Mouse (Mus musculus) liver, embryonic 14.5 days (tissue): ENCODE results near the gene Mamdc4. TPM values are rescaled to one million over a fixed set of nuclear protein-coding genes. Genes with fewer than 3 reads are reported as not detected.

Experiments used
- ATAC-seq: fragments of 200-750 bp; cut with Nextera tagmentation; 2 replicates; pipeline ENCODE4 v1.8.0; 2017; ENCODE audit warnings: moderate number of reproducible peaks, mild to moderate bottlenecking, moderate library complexity; ENCODE audit not compliant: insufficient read depth
- DNase-seq, 3 experiments: peaks; one replicate each; pipeline ENCODE4 v3.0.0-alpha.2; 2012 to 2013; ENCODE audit warnings: low read depth in 3 of 3, low spot score in 3 of 3
- H3K27ac ChIP-seq: fragments of 300-500 bp; sonication (generic); 2 replicates; pipeline ENCODE4 v1.5.1; 2014; ENCODE audit warnings: moderate library complexity, mild to moderate bottlenecking, control low read depth, inconsistent platforms
- H3K27me3 ChIP-seq: fragments of 300-500 bp; sonication (generic); 2 replicates; pipeline ENCODE4 v1.6.1; 2014; ENCODE audit warnings: mild to moderate bottlenecking, low read length, moderate library complexity; ENCODE audit not compliant: control insufficient read depth, insufficient read depth
- H3K36me3 ChIP-seq: fragments of 300-500 bp; sonication (generic); replicated peaks from 2 replicates; pipeline ENCODE4 v1.6.1; 2014; ENCODE audit warnings: low read depth; ENCODE audit not compliant: control insufficient read depth, insufficient read depth
- H3K4me1 ChIP-seq, 2 experiments: fragments of 200-500 bp in 1 of 2; fragments of 300-500 bp in 1 of 2; sonication (generic) in 1 of 2; replicated peaks; 2 replicates each; pipeline ENCODE4 v1.6.1; 2012 to 2014; ENCODE audit warnings: antibody characterized with exemption in 1 of 2, inconsistent platforms in 1 of 2, low read length in 1 of 2; ENCODE audit not compliant: control insufficient read depth in 2 of 2, insufficient read depth in 2 of 2
- H3K4me2 ChIP-seq: fragments of 300-500 bp; sonication (generic); 2 replicates; pipeline ENCODE4 v1.6.1; 2014; ENCODE audit warnings: low read depth, mild to moderate bottlenecking, control low read depth, moderate library complexity
- H3K4me3 ChIP-seq, 2 experiments: fragments of 200-500 bp in 1 of 2; fragments of 300-500 bp in 1 of 2; sonication (generic) in 1 of 2; 2 replicates each; pipeline ENCODE4 v1.5.1; 2012 to 2014; ENCODE audit warnings: low read depth in 2 of 2, low read length in 2 of 2, mild to moderate bottlenecking in 2 of 2, control low read depth in 1 of 2, inconsistent platforms in 1 of 2, moderate library complexity in 1 of 2; ENCODE audit not compliant: insufficient read depth in 1 of 2
- H3K9ac ChIP-seq: fragments of 300-500 bp; sonication (generic); replicated peaks from 2 replicates; pipeline ENCODE4 v1.6.1; 2014; ENCODE audit warnings: mild to moderate bottlenecking, control low read depth, moderate library complexity
- H3K9me3 ChIP-seq: fragments of 300-500 bp; sonication (generic); 2 replicates; pipeline ENCODE4 v1.6.1; 2016; ENCODE audit warnings: low read length, mixed read lengths; ENCODE audit not compliant: control insufficient read depth
- CTCF ChIP-seq: IDR thresholded peaks from 2 replicates; pipeline ENCODE4 v1.5.1; 2016; ENCODE audit warnings: antibody characterized with exemption, low read depth, control low read depth
- EP300 ChIP-seq: IDR thresholded peaks from 2 replicates; pipeline ENCODE4 v1.6.1; 2016; ENCODE audit warnings: antibody characterized with exemption, low read depth
- WGBS: fragments of 180-500 bp; shearing (Covaris S2); extraction: QIAGEN DNeasy Blood & Tissue Kit; methylation state at CpG from one replicate; pipeline ENCODE4 v1.1.7; 2014; ENCODE audit not compliant: insufficient replicate concordance; 5-methylcytosine and 5-hydroxymethylcytosine counted together
- polyA plus RNA-seq, 2 experiments: library from polyadenylated mRNA; depleted of rRNA in 1 of 2; stranded (reverse) in 1 of 2; unstranded in 1 of 2; fragments of >200 nt; fragmentation: Nextera tagmentation in 1 of 2; extraction: Ambion mirVana in 1 of 2; gene quantifications; 2 replicates each; pipeline versions ENCODE4 v1.2.1 to v1.2.3; 2012 to 2014

The Mamdc4 gene
- polyA plus RNA-seq, 2 experiments: 0.25 to 9.7 TPM

DNA sequence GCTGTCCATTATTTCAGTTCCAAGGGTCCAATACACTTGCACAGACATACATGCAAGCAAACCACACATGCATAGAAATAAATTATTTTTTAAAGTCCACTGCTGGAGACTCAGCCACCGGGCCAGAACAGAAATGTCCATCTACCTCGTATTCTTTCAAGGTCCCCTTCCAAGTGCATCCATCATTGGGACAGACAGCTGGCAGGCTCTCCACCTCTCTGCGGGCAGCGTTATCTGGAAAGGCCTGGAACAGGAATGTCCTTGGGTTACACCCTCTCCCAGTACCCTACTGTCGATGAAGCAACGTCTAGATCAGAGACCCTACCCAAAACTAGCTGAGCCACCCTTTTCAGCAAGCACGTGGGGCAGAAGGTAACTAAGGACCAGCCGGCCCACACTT lies 38.1 kb downstream of the Mamdc4 start:
- Histone ChIP-seq H3K4me1 (0 out of 4 replicates have a peak, but pooled peaks cover 0 to 2% of the 10 kb centered on the region in 2 experiments), H3K9me3 (no peaks in the 10 kb centered on the region), H3K36me3 (peaks cover 14% of the 10 kb centered on the region), H3K9ac (no peak overlapping the region), H3K27me3 (no peaks in the 10 kb centered on the region), H3K4me2 (no peak overlapping the region), H3K27ac (no peak overlapping the region), H3K4me3 (no peak overlapping the region)
- WGBS: 88% methylated on average over 8 of the region's 8 CpGs
- no peak for TF ChIP-seq EP300
- no peak for TF ChIP-seq CTCF
- ATAC-seq (no peak), DNase-seq (no peak)

- Histone ChIP-seq H3K36me3 (peaks cover 23% of the 10 kb centered on the region), H3K9ac (no peak overlapping the region), H3K4me2 (no peak overlapping the region), H3K27me3 (no peaks in the 10 kb centered on the region), H3K4me3 (no peak overlapping the region), H3K4me1 (0 out of 4 replicates have a peak, but pooled peaks cover 0 to 2% of the 10 kb centered on the region in 2 experiments), H3K27ac (no peak overlapping the region), H3K9me3 (no peaks in the 10 kb centered on the region)
- WGBS: 91% methylated on average over 2 of the region's 2 CpGs
- TF ChIP-seq EP300: no peak
- TF ChIP-seq CTCF: no peak
- DNase-seq (no peak), ATAC-seq (no peak)
These were observed 39.8 kb downstream of the Mamdc4 start for GRCm38 (mm10) chr2:25534866-25535182.

- no peaks in the 10 kb centered on the region for H3K9me3 ChIP-seq
- no peak for ATAC-seq
- 61% methylated on average over 3 of the region's 3 CpGs for WGBS
- no peak for TF ChIP-seq EP300
- no peak for TF ChIP-seq CTCF
- no peak overlapping the region for H3K9ac ChIP-seq
- H3K27ac ChIP-seq: no peak overlapping the region
- DNase-seq: peak in 1 of 3 experiments; percentile 48
- H3K36me3 ChIP-seq: peaks cover 24% of the 10 kb centered on the region
- no peak overlapping the region for H3K4me2 ChIP-seq
- 0 out of 4 replicates have a peak, but pooled peaks cover 0 to 2% of the 10 kb centered on the region in 2 experiments for H3K4me1 ChIP-seq
- H3K27me3 ChIP-seq: no peaks in the 10 kb centered on the region
- H3K4me3 ChIP-seq: no peak overlapping the region
These were observed 40.3 kb downstream of the Mamdc4 start for GRCm38 (mm10) chr2:25534178-25534865.

DNA sequence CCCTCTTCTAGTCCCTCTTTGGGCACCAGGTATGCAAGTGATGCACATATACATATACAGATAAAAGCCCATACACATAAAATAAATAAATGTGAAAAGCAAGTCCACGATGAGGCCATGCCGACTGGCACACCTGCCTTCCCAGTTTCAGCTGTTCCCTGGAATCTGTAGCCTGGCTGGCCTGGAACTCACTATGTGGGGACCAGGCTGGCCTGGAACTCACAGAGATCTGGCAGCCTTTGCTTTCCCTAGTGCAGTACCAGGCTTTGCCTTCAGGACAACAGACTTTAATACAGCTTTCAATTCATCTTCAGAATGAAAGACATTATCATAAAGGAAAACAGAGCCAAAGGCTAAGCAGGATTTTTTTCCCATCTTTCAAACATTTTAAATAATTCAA lies 40.9 kb downstream of the Mamdc4 start:
- TF ChIP-seq EP300: no peak
- TF ChIP-seq CTCF: no peak
- no peak for DNase-seq
- Histone ChIP-seq H3K27ac (no peak overlapping the region), H3K9me3 (no peaks in the 10 kb centered on the region), H3K36me3 (peaks cover 30% of the 10 kb centered on the region), H3K4me1 (0 out of 4 replicates have a peak, but pooled peaks cover 0 to 2% of the 10 kb centered on the region in 2 experiments), H3K27me3 (no peaks in the 10 kb centered on the region), H3K4me2 (no peak overlapping the region), H3K4me3 (no peak overlapping the region), H3K9ac (no peak overlapping the region)
- WGBS: 93% methylated on average over 2 of the region's 2 CpGs
- ATAC-seq: no peak

GRCm38 (mm10) chr2:25526510-25527302 lies 47.9 kb downstream of the Mamdc4 start:
- no peak overlapping the region for H3K27ac ChIP-seq
- peaks cover 68% of the 10 kb centered on the region for H3K36me3 ChIP-seq
- WGBS: 73% methylated on average over 9 of the region's 9 CpGs
- DNase-seq (no peak), ATAC-seq (no peak)
- H3K4me2 ChIP-seq: no peak overlapping the region
- no peak overlapping the region for H3K4me3 ChIP-seq
- no peaks in the 10 kb centered on the region for H3K9me3 ChIP-seq
- no peak overlapping the region for H3K9ac ChIP-seq
- no peaks in the 10 kb centered on the region for H3K27me3 ChIP-seq
- no peaks in the 10 kb centered on the region for H3K4me1 ChIP-seq
- TF ChIP-seq EP300 (no peak), CTCF (no peak)

Other genes with a start within 250 kb of the Mamdc4 start
Only the 30 nearest of the 34 such genes appear.
- gene Uap1l1, start 209.2 kb downstream of the Mamdc4 start, polyA plus RNA-seq (2012; rRNA removed): 2.9 and 3.8 TPM in 2 replicates
- 9.3 and 14.1 TPM in 2 replicates for gene Uap1l1, start 209.2 kb downstream of the Mamdc4 start, polyA plus RNA-seq (2014; fragmentation: Nextera tagmentation; extraction: Ambion mirVana)
- 20.1 and 21.5 TPM in 2 replicates for gene Sapcd2, start 202.5 kb downstream of the Mamdc4 start, polyA plus RNA-seq (2012; rRNA removed)
- gene Sapcd2, start 202.5 kb downstream of the Mamdc4 start, polyA plus RNA-seq (2014; fragmentation: Nextera tagmentation; extraction: Ambion mirVana): 17.9 and 20.5 TPM in 2 replicates
- 0.18 and 0.30 TPM in 2 replicates for gene Entpd2, start 179.0 kb downstream of the Mamdc4 start, polyA plus RNA-seq (2012; rRNA removed)
- gene Entpd2, start 179.0 kb downstream of the Mamdc4 start, polyA plus RNA-seq (2014; fragmentation: Nextera tagmentation; extraction: Ambion mirVana): 0.23 TPM in 1 of 2 replicates, not detected in the other
- gene Npdc1, start 175.5 kb downstream of the Mamdc4 start, polyA plus RNA-seq (2012; rRNA removed): 3.4 and 3.9 TPM in 2 replicates
- 2.4 and 2.7 TPM in 2 replicates for gene Npdc1, start 175.5 kb downstream of the Mamdc4 start, polyA plus RNA-seq (2014; fragmentation: Nextera tagmentation; extraction: Ambion mirVana)
- gene Fut7, start 151.6 kb downstream of the Mamdc4 start, polyA plus RNA-seq (2012; rRNA removed): 0.55 and 0.58 TPM in 2 replicates
- 0.34 and 0.90 TPM in 2 replicates for gene Fut7, start 151.6 kb downstream of the Mamdc4 start, polyA plus RNA-seq (2014; fragmentation: Nextera tagmentation; extraction: Ambion mirVana)
- 2.4 and 2.5 TPM in 2 replicates for gene Abca2, start 146.1 kb downstream of the Mamdc4 start, polyA plus RNA-seq (2012; rRNA removed)
- 0.91 and 1.1 TPM in 2 replicates for gene Abca2, start 146.1 kb downstream of the Mamdc4 start, polyA plus RNA-seq (2014; fragmentation: Nextera tagmentation; extraction: Ambion mirVana)
- 0.08 and 0.32 TPM in 2 replicates for gene Clic3, start 118.0 kb downstream of the Mamdc4 start, polyA plus RNA-seq (2012; rRNA removed)
- gene Clic3, start 118.0 kb downstream of the Mamdc4 start, polyA plus RNA-seq (2014; fragmentation: Nextera tagmentation; extraction: Ambion mirVana): 0.18 and 0.27 TPM in 2 replicates
- 7.9 and 9.2 TPM in 2 replicates for gene Paxx, start 113.8 kb downstream of the Mamdc4 start, polyA plus RNA-seq (2012; rRNA removed)
- gene Paxx, start 113.8 kb downstream of the Mamdc4 start, polyA plus RNA-seq (2014; fragmentation: Nextera tagmentation; extraction: Ambion mirVana): 6.3 and 7.3 TPM in 2 replicates
- gene Ptgds, start 104.8 kb downstream of the Mamdc4 start, polyA plus RNA-seq (2012; rRNA removed): 0.47 and 0.96 TPM in 2 replicates
- gene Ptgds, start 104.8 kb downstream of the Mamdc4 start, polyA plus RNA-seq (2014; fragmentation: Nextera tagmentation; extraction: Ambion mirVana): 0.17 TPM in 1 of 2 replicates, not detected in the other
- not detected in 2 replicates for gene Lcn12, start 80.9 kb downstream of the Mamdc4 start, polyA plus RNA-seq (2012; rRNA removed)
- gene Lcn12, start 80.9 kb downstream of the Mamdc4 start, polyA plus RNA-seq (2014; fragmentation: Nextera tagmentation; extraction: Ambion mirVana): not detected in 2 replicates
- 6.2 and 8.1 TPM in 2 replicates for gene Fbxw5, start 74.1 kb downstream of the Mamdc4 start, polyA plus RNA-seq (2012; rRNA removed)
- 18.3 and 20.4 TPM in 2 replicates for gene Fbxw5, start 74.1 kb downstream of the Mamdc4 start, polyA plus RNA-seq (2014; fragmentation: Nextera tagmentation; extraction: Ambion mirVana)
- 26.7 and 31.2 TPM in 2 replicates for gene C8g, start 73.1 kb downstream of the Mamdc4 start, polyA plus RNA-seq (2012; rRNA removed)
- gene C8g, start 73.1 kb downstream of the Mamdc4 start, polyA plus RNA-seq (2014; fragmentation: Nextera tagmentation; extraction: Ambion mirVana): 53.1 and 57.9 TPM in 2 replicates
- 5.2 and 5.9 TPM in 2 replicates for gene Traf2, start 27.9 kb downstream of the Mamdc4 start, polyA plus RNA-seq (2012; rRNA removed)
- 12.3 and 14.4 TPM in 2 replicates for gene Traf2, start 27.9 kb downstream of the Mamdc4 start, polyA plus RNA-seq (2014; fragmentation: Nextera tagmentation; extraction: Ambion mirVana)
- gene Edf1, start 17.0 kb downstream of the Mamdc4 start, polyA plus RNA-seq (2012; rRNA removed): 86.5 and 104 TPM in 2 replicates
- gene Edf1, start 17.0 kb downstream of the Mamdc4 start, polyA plus RNA-seq (2014; fragmentation: Nextera tagmentation; extraction: Ambion mirVana): 192 and 203 TPM in 2 replicates
- gene Phpt1, start 379 bp upstream of the Mamdc4 start, polyA plus RNA-seq (2012; rRNA removed): 29.5 and 31.4 TPM in 2 replicates
- 44.9 and 46.5 TPM in 2 replicates for gene Phpt1, start 379 bp upstream of the Mamdc4 start, polyA plus RNA-seq (2014; fragmentation: Nextera tagmentation; extraction: Ambion mirVana)
- gene Ajm1, start 6.9 kb upstream of the Mamdc4 start, polyA plus RNA-seq (2012; rRNA removed): 0.07 and 0.11 TPM in 2 replicates
- gene Ajm1, start 6.9 kb upstream of the Mamdc4 start, polyA plus RNA-seq (2014; fragmentation: Nextera tagmentation; extraction: Ambion mirVana): not detected in 2 replicates
- 19.0 and 21.5 TPM in 2 replicates for gene Rabl6, start 33.7 kb upstream of the Mamdc4 start, polyA plus RNA-seq (2012; rRNA removed)
- gene Rabl6, start 33.7 kb upstream of the Mamdc4 start, polyA plus RNA-seq (2014; fragmentation: Nextera tagmentation; extraction: Ambion mirVana): 18.6 and 19.7 TPM in 2 replicates
- not detected in 2 replicates for gene Ccdc183, start 42.8 kb upstream of the Mamdc4 start, polyA plus RNA-seq (2012; rRNA removed)
- gene Ccdc183, start 42.8 kb upstream of the Mamdc4 start, polyA plus RNA-seq (2014; fragmentation: Nextera tagmentation; extraction: Ambion mirVana): 0.08 TPM in 1 of 2 replicates, not detected in the other
- gene Tmem141, start 47.2 kb upstream of the Mamdc4 start, polyA plus RNA-seq (2012; rRNA removed): 5.9 and 9.8 TPM in 2 replicates
- gene Tmem141, start 47.2 kb upstream of the Mamdc4 start, polyA plus RNA-seq (2014; fragmentation: Nextera tagmentation; extraction: Ambion mirVana): 9.3 and 9.4 TPM in 2 replicates
- 23.4 and 27.6 TPM in 2 replicates for gene Fcna, start 53.2 kb upstream of the Mamdc4 start, polyA plus RNA-seq (2012; rRNA removed)
- gene Fcna, start 53.2 kb upstream of the Mamdc4 start, polyA plus RNA-seq (2014; fragmentation: Nextera tagmentation; extraction: Ambion mirVana): 41.5 and 47.1 TPM in 2 replicates
- not detected in 2 replicates for gene Lcn8, start 78.3 kb upstream of the Mamdc4 start, polyA plus RNA-seq (2012; rRNA removed)
- not detected in 2 replicates for gene Lcn8, start 78.3 kb upstream of the Mamdc4 start, polyA plus RNA-seq (2014; fragmentation: Nextera tagmentation; extraction: Ambion mirVana)
- not detected in 2 replicates for gene Lcn5, start 83.1 kb upstream of the Mamdc4 start, polyA plus RNA-seq (2012; rRNA removed)
- not detected in 2 replicates for gene Lcn5, start 83.1 kb upstream of the Mamdc4 start, polyA plus RNA-seq (2014; fragmentation: Nextera tagmentation; extraction: Ambion mirVana)
- gene Lcn6, start 101.9 kb upstream of the Mamdc4 start, polyA plus RNA-seq (2012; rRNA removed): not detected in 2 replicates
- gene Lcn6, start 101.9 kb upstream of the Mamdc4 start, polyA plus RNA-seq (2014; fragmentation: Nextera tagmentation; extraction: Ambion mirVana): not detected in 2 replicates
- not detected in 2 replicates for gene Lcn10, start 107.9 kb upstream of the Mamdc4 start, polyA plus RNA-seq (2012; rRNA removed)
- not detected in 2 replicates for gene Lcn10, start 107.9 kb upstream of the Mamdc4 start, polyA plus RNA-seq (2014; fragmentation: Nextera tagmentation; extraction: Ambion mirVana)
- gene Obp2a, start 125.2 kb upstream of the Mamdc4 start, polyA plus RNA-seq (2012; rRNA removed): not detected in 2 replicates
- gene Obp2a, start 125.2 kb upstream of the Mamdc4 start, polyA plus RNA-seq (2014; fragmentation: Nextera tagmentation; extraction: Ambion mirVana): not detected in 2 replicates
- 3.9 and 5.9 TPM in 2 replicates for gene Bmyc, start 131.9 kb upstream of the Mamdc4 start, polyA plus RNA-seq (2012; rRNA removed)
- gene Bmyc, start 131.9 kb upstream of the Mamdc4 start, polyA plus RNA-seq (2014; fragmentation: Nextera tagmentation; extraction: Ambion mirVana): 7.3 and 7.4 TPM in 2 replicates
- not detected in 2 replicates for gene Obp2b, start 162.2 kb upstream of the Mamdc4 start, polyA plus RNA-seq (2012; rRNA removed)
- gene Obp2b, start 162.2 kb upstream of the Mamdc4 start, polyA plus RNA-seq (2014; fragmentation: Nextera tagmentation; extraction: Ambion mirVana): not detected in 2 replicates
- not detected in 2 replicates for gene Lcn3, start 190.7 kb upstream of the Mamdc4 start, polyA plus RNA-seq (2012; rRNA removed)
- gene Lcn3, start 190.7 kb upstream of the Mamdc4 start, polyA plus RNA-seq (2014; fragmentation: Nextera tagmentation; extraction: Ambion mirVana): not detected in 2 replicates
- not detected in 2 replicates for gene Lcn11, start 202.2 kb upstream of the Mamdc4 start, polyA plus RNA-seq (2012; rRNA removed)
- gene Lcn11, start 202.2 kb upstream of the Mamdc4 start, polyA plus RNA-seq (2014; fragmentation: Nextera tagmentation; extraction: Ambion mirVana): not detected in 2 replicates
- gene Gm13539, start 207.4 kb upstream of the Mamdc4 start, polyA plus RNA-seq (2012; rRNA removed): not detected in 2 replicates
- not detected in 2 replicates for gene Gm13539, start 207.4 kb upstream of the Mamdc4 start, polyA plus RNA-seq (2014; fragmentation: Nextera tagmentation; extraction: Ambion mirVana)